Mouse (Mus musculus): ENCODE data around the gene Gpank1. TPM values are rescaled to one million over a fixed set of nuclear protein-coding genes. Genes with fewer than 3 reads are reported as not detected.

The Gpank1 gene
- polyA plus RNA-seq, 1 experiment from 2014 or later: 20.3 TPM

GRCm38 (mm10) chr17:35088151-35088550 is 33.1 kb upstream of the Gpank1 start:
- 53% methylated on average over 2 of the region's 2 CpGs for WGBS
- Histone ChIP-seq H3K9me3 (replicated peaks) (no peaks in the 10 kb centered on the region), H3K27ac (no peak overlapping the region), H3K36me3 (peaks cover 18% of the 10 kb centered on the region), H3K4me3 (replicated peaks) (no peak overlapping the region), H3K4me2 (no peak overlapping the region), H3K27me3 (no peaks in the 10 kb centered on the region), H3K9ac (no peak overlapping the region), H3K4me1 (peaks cover 22% of the 10 kb centered on the region)
- no peak for ATAC-seq (replicated peaks; ENCODE audit: low FRiP score)

- peak; percentile 97 for ATAC-seq (replicated peaks; ENCODE audit: low FRiP score)
- Histone ChIP-seq H3K27me3 (no peaks in the 10 kb centered on the region), H3K9me3 (replicated peaks) (no peaks in the 10 kb centered on the region), H3K27ac (peak within 1 kb of the TSS; percentile 98), H3K9ac (peak within 1 kb of the TSS; percentile 81), H3K36me3 (peaks cover 26% of the 10 kb centered on the region), H3K4me2 (peak within 1 kb of the TSS; percentile 73), H3K4me3 (replicated peaks) (peak within 1 kb of the TSS; percentile 76), H3K4me1 (peaks cover 22% of the 10 kb centered on the region)
- WGBS: 3% methylated on average over 67 of the region's 67 CpGs
These were observed 32.2 kb upstream of the Gpank1 start, which contains the start of gene Abhd16a for GRCm38 (mm10) chr17:35088825-35089644. TSS of gene Abhd16a (plus strand) at chr17:35089263.

- no peak for ATAC-seq (replicated peaks; ENCODE audit: low FRiP score)
These were observed 30.9 kb upstream of the Gpank1 start for GRCm38 (mm10) chr17:35090166-35090932.

GRCm38 (mm10) chr17:35092403-35093198 is 28.7 kb upstream of the Gpank1 start:
- H3K4me1 ChIP-seq: peaks cover 27% of the 10 kb centered on the region
- H3K27me3 ChIP-seq: no peaks in the 10 kb centered on the region
- no peak overlapping the region for H3K9ac ChIP-seq
- no peak for ATAC-seq (replicated peaks; ENCODE audit: low FRiP score)
- H3K4me3 ChIP-seq (replicated peaks): no peak overlapping the region
- H3K4me2 ChIP-seq: no peak overlapping the region
- no peaks in the 10 kb centered on the region for H3K9me3 ChIP-seq (replicated peaks)
- peaks cover 58% of the 10 kb centered on the region for H3K36me3 ChIP-seq
- 0 out of 2 replicates have a peak overlapping the region, but pooled peaks have one; percentile 13 for H3K27ac ChIP-seq
- WGBS: 80% methylated on average over 14 of the region's 14 CpGs

More at GRCm38 (mm10) chr17:35090166-35090932, 30.9 kb upstream of the Gpank1 start:
- 66% methylated on average over 8 of the region's 8 CpGs for WGBS
- H3K36me3 ChIP-seq: peaks cover 38% of the 10 kb centered on the region
- peaks cover 22% of the 10 kb centered on the region for H3K4me1 ChIP-seq
- H3K4me3 ChIP-seq (replicated peaks): peak overlapping the region; percentile 76
- no peaks in the 10 kb centered on the region for H3K27me3 ChIP-seq
- H3K27ac ChIP-seq: peak overlapping the region; percentile 98; the same call in 1 of the 2 replicates
- no peaks in the 10 kb centered on the region for H3K9me3 ChIP-seq (replicated peaks)
- peak overlapping the region; percentile 73 for H3K4me2 ChIP-seq
- H3K9ac ChIP-seq: peak overlapping the region; percentile 81

- H3K4me2 ChIP-seq: no peak overlapping the region
- no peaks in the 10 kb centered on the region for H3K9me3 ChIP-seq (replicated peaks)
- H3K9ac ChIP-seq: no peak overlapping the region
- H3K4me1 ChIP-seq: peaks cover 30% of the 10 kb centered on the region
- 88% methylated on average over 15 of the region's 15 CpGs for WGBS
- ATAC-seq (replicated peaks; ENCODE audit: low FRiP score): no peak
- no peaks in the 10 kb centered on the region for H3K27me3 ChIP-seq
- peaks cover 78% of the 10 kb centered on the region for H3K36me3 ChIP-seq
- no peak overlapping the region for H3K27ac ChIP-seq
- no peak overlapping the region for H3K4me3 ChIP-seq (replicated peaks)
These were observed 26.5 kb upstream of the Gpank1 start for GRCm38 (mm10) chr17:35094475-35095365.

- no peak overlapping the region for H3K9ac ChIP-seq
- peaks cover 31% of the 10 kb centered on the region for H3K4me1 ChIP-seq
- peaks cover 92% of the 10 kb centered on the region for H3K36me3 ChIP-seq
- no peak overlapping the region for H3K4me2 ChIP-seq
- WGBS: 88% methylated on average over 12 of the region's 12 CpGs
- H3K9me3 ChIP-seq (replicated peaks): no peaks in the 10 kb centered on the region
- no peak for ATAC-seq (replicated peaks; ENCODE audit: low FRiP score)
- H3K27ac ChIP-seq: no peak overlapping the region
- H3K27me3 ChIP-seq: no peaks in the 10 kb centered on the region
- no peak overlapping the region for H3K4me3 ChIP-seq (replicated peaks)
These were observed 24.7 kb upstream of the Gpank1 start for GRCm38 (mm10) chr17:35096597-35096996.

GRCm38 (mm10) chr17:35097164-35097655 is 24.0 kb upstream of the Gpank1 start:
- no peaks in the 10 kb centered on the region for H3K9me3 ChIP-seq (replicated peaks)
- no peak overlapping the region for H3K9ac ChIP-seq
- H3K4me2 ChIP-seq: no peak overlapping the region
- H3K4me1 ChIP-seq: peaks cover 37% of the 10 kb centered on the region
- H3K27ac ChIP-seq: no peak overlapping the region
- WGBS: 76% methylated on average over 12 of the region's 12 CpGs
- H3K4me3 ChIP-seq (replicated peaks): no peak overlapping the region
- no peak for ATAC-seq (replicated peaks; ENCODE audit: low FRiP score)
- no peaks in the 10 kb centered on the region for H3K27me3 ChIP-seq
- H3K36me3 ChIP-seq: peaks cover 94% of the 10 kb centered on the region

- peak; percentile 33 for ATAC-seq (replicated peaks; ENCODE audit: low FRiP score)
- Histone ChIP-seq H3K4me1 (peaks cover 49% of the 10 kb centered on the region), H3K4me3 (replicated peaks) (no peak overlapping the region), H3K27ac (peak overlapping the region; percentile 59), H3K9ac (0 out of 2 replicates have a peak overlapping the region, but pooled peaks have one; percentile 12), H3K27me3 (no peaks in the 10 kb centered on the region), H3K9me3 (replicated peaks) (no peaks in the 10 kb centered on the region), H3K36me3 (peaks cover 80% of the 10 kb centered on the region), H3K4me2 (no peak overlapping the region)
- 55% methylated on average over 10 of the region's 10 CpGs for WGBS
These were observed 21.0 kb upstream of the Gpank1 start for GRCm38 (mm10) chr17:35100196-35100765.

GRCm38 (mm10) chr17:35101161-35101560 is 20.1 kb upstream of the Gpank1 start:
- no peaks in the 10 kb centered on the region for H3K9me3 ChIP-seq (replicated peaks)
- no peak overlapping the region for H3K4me2 ChIP-seq
- H3K27me3 ChIP-seq: no peaks in the 10 kb centered on the region
- WGBS: 74% methylated on average over 11 of the region's 11 CpGs
- H3K4me1 ChIP-seq: peaks cover 54% of the 10 kb centered on the region
- H3K9ac ChIP-seq: no peak overlapping the region
- no peak overlapping the region for H3K4me3 ChIP-seq (replicated peaks)
- H3K36me3 ChIP-seq: peaks cover 74% of the 10 kb centered on the region
- H3K27ac ChIP-seq: peak overlapping the region; percentile 63
- no peak for ATAC-seq (replicated peaks; ENCODE audit: low FRiP score)

GRCm38 (mm10) chr17:35102299-35102698 is 19.0 kb upstream of the Gpank1 start:
- Histone ChIP-seq H3K4me1 (peaks cover 54% of the 10 kb centered on the region), H3K4me2 (no peak overlapping the region), H3K9me3 (replicated peaks) (no peaks in the 10 kb centered on the region), H3K27me3 (no peaks in the 10 kb centered on the region), H3K9ac (peak overlapping the region; percentile 12; the same call in 1 of the 2 replicates), H3K36me3 (peaks cover 63% of the 10 kb centered on the region), H3K27ac (peak overlapping the region; percentile 78), H3K4me3 (replicated peaks) (no peak overlapping the region)
- peak; percentile 7; the same call in 1 of the 2 replicates for ATAC-seq (replicated peaks; ENCODE audit: low FRiP score)
- 59% methylated on average over 8 of the region's 8 CpGs for WGBS
